Mouse (Mus musculus) kidney, adult 11 months (tissue): ENCODE results near the gene Rab19.
A peak's percentile ranks its signal among the peaks of the same experiment; 100 is the strongest.
"Not testable (repeated sequence)": the region's sequence is repeated elsewhere in the genome, so short reads cannot be mapped to it uniquely, and the experiment has no call there.

ENCODE experiments used
- DNase-seq: peaks from one replicate; pipeline ENCODE4 v3.0.0; 2022

The Rab19 gene

DNA sequence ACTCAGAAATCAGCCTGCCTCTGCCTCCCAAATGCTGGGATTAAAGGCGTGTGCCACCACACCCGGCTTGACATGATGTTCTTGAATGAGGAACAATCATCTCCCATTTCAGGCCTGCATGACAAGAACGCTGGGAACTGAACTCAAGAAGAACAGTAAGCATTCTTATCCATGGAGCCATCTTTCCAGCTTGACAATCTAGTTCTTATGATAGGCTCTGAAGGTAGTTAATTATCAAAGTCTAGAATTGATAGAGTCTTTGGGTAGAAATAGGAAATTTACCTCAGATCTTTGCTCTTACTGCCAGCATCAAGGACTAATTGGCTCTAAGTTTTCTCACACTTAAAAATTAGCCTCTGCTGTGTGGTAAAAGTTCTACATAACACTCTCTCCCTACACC is 699 bp upstream of the Rab19 start:
- no peak for DNase-seq

DNA sequence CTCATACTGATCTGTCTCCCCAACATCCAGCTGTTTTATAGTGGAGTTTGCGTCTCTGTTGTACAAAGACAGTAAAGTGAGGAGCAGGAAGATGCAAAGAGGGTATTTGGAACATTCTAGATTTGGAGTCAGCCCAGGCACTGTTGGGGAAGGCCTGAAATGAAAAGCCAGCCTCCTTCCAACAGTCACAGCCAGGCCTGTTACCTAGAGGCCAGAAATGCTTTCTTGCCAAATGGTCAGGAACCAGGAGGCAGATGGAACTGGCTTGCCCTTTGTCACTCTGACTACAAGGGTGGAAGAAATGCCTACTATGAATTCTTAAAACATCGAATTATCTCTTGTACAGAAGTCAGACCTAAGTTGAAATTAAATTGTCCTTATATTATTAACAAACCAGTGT is 9.0 kb downstream of the Rab19 start:
- no peak for DNase-seq

DNA sequence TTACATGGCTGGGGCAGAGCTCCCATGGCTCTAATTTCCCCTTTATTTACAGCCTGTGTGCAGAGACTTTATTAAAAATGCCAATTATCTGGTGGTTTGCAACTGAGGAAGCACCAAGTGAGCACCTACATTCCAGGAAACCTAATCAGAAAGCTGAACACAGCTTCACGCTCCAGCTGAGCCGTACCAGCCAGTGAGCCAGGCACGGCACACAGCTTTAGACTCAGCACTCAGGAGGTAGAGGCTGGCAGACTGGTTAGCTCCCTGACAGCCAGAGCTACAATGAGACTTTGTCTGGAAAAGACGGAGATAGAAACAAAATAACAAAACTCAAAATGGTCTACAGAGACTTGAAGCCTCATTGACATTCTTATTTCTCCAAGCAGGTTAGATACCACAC is 14.5 kb downstream of the Rab19 start:
- no peak for DNase-seq

DNA sequence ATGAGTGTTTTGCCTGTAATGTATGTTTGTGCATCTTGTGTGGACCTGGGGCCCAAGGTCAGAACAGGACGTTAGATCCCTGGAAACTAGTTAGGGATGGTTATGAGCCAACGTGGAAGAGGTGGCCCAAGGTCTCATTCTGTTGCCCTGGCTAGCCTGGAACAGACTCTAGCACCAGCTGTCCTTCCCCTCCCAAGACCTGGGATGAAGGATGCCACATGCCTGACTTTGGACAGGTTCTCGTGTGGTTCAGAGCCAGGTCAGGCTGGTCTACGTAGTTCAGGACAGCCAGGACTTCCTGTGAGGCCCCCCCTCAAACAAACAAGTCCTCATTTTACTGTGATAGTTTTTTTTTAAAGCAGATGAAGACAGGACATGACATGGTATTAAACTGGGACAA is 14.9 kb downstream of the Rab19 start:
- DNase-seq, result no peak

DNA sequence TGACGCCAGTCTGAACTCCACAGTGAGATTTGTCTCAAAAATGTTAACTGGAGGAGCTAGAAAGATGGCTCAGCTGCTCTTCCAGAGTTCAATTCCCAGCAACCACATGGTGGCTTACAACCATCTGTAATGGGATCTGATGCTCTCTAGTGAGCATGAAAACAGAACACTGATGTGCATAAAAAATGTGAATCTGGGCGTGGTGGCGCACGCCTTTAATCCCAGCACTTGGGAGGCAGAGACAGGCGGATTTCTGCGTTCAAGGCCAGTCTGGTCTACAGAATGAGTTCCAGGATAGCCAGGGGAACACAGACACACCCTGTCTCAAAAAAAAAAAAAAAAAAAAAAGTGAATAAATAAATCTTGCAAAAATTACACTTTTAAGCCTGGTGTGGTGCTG is 16.1 kb downstream of the Rab19 start:
- DNase-seq, result no peak

DNA sequence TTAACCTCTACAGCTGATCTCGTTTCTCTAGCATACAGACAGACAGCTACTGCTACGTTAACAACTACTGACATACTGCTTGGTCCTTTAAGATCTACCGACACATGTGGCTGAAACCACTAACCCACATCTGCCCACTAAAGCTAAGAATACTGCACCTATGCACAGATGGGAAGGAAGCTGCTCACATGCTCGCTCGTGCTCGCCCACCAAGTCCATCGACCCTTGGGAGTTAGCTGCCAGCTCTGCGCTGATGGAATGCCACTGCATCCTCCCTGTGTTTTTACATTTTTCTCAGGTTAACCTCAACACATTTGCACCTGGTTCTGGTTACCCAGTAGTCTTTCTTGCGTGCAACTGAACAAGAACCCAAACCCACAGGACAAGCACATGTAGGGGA is 17.4 kb downstream of the Rab19 start:
- no peak for DNase-seq

DNA sequence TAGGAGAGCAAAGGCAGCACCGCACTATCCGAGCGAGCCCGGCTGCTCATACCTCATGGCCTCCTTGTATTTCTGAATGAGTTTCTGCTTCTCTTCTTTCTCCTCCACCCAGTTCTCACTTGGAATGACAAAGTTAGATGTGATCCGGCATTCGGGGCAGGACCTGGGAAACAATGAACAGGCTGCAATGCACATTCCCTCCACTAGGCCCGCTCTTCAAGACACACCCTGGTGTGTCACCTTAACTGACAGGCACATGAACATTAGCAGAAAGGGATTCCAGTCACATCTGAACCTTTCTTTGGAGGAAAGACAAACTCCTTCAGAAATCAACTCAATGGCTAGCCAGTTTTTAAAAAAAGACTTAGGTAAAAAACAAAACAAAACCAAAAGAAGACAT is 19.4 kb downstream of the Rab19 start:
- no peak for DNase-seq

DNA sequence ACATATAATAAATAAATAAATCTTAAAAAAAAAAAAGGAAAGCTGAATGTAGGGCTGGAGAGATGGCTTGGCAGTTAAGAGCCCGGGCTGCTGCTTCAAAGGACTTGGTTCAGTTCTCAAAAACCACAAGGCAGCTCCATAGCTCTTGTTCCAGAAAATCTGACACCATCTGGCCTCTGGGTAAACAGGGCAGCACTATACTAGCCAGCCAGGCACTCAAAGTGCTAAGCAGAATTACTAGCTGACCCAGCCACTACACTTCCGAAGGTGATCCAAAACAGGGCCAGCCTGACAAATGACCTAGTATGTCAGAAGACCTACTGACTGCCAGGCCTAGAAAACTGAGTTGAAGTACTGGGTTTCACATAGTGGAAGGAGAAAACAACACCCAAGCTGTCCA is 22.2 kb downstream of the Rab19 start:
- DNase-seq, result no peak

DNA sequence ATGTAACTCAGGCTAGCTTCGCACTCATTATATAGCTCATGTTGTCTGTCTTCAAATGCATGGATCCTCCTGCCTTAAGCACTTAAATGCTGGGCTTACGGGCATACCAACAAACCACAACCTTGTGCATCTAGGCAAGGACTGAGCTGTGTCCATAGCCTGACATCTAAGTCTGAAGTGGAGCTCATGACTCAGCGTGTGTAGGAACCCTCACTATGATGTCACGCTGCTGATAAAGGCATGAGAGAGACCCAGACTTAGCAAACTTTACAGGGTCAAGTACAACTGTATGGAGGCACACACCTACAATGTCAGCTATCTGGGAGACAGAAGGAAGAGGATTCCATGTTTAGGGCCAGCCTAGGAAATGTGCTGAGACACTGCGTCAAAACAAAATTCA is 25.5 kb downstream of the Rab19 start:
- no peak for DNase-seq

DNA sequence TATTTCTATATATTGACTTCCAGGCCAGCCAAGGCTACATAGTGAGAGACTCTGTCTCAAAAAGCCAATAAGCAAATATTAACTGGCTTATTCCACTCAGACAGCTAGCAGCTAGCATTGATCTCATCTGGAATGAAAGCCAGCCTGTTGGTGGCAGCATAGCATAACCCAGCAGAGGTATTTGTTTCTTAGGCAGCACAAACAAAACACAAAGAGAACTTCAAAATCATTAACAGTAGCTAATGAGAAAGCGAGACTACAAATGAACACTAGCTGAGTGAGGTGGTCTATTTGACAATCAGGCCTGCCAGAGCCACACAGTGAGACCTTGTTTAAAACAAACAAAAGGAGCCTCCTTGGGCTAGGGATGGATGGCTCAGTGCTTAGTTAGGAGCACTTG is 33.1 kb downstream of the Rab19 start:
- no peak for DNase-seq

DNA sequence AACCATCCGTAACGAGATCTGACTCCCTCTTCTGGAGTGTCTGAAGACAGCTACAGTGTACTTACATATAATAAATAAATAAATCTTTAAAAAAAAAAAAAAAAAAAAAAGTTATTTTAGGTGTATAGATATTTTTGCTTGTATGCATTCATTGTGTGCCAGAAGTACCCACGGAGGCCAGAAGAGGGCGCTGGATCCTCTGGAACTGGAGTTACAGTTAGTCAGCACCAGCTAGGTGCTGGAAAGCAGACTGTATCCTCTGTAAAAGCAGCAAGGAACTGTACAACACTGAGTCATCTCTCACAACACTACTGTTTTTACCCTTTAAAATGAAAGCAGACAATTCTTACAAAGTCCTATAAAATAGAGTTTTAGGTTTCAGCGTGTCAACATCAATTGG is 34.8 kb downstream of the Rab19 start:
- peak; percentile 29 for DNase-seq

DNA sequence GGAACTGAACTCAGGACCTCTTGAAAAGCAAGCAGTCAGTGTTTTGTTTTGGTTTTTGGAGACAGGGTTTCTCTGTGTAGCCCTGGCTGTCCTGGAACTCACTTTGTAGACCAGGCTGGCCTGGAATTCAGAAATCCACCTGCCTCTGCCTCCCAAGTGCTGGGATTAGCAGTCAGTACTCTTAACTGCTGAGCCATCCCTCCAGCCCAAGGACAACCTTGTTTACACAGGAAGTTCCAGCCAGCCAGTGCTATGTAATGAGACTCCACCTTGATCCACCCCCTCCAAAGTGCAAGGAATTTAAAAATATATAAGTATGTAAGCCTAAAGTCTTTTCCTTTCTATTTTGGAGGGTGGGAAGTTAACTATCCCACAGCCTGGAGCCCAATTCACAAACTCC is 35.7 kb downstream of the Rab19 start:
- not testable (repeated sequence) for DNase-seq

DNA sequence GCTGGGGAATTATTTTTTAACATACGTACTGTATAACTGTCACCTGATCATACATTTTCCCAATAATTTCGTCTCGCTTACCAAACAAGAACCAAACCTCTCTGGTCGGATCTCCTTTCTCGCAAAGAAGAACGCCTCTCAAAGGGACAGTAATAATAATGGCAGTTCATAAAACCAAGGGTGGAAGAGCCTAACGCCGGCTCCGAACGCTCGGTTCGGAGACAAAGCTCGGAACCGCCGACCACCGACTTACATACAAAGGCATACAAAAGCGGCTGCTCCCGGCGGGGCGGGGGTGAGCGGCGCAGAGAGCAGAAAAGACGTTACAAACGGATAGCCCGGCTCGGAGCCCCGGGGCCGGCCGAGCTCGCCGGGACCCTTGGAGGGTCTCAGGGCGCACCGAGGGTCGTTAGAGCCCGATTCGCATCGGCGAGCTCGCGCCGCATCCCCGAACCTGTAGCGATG is 38.4 kb downstream of the Rab19 start:
- peak; percentile 19 for DNase-seq

DNA sequence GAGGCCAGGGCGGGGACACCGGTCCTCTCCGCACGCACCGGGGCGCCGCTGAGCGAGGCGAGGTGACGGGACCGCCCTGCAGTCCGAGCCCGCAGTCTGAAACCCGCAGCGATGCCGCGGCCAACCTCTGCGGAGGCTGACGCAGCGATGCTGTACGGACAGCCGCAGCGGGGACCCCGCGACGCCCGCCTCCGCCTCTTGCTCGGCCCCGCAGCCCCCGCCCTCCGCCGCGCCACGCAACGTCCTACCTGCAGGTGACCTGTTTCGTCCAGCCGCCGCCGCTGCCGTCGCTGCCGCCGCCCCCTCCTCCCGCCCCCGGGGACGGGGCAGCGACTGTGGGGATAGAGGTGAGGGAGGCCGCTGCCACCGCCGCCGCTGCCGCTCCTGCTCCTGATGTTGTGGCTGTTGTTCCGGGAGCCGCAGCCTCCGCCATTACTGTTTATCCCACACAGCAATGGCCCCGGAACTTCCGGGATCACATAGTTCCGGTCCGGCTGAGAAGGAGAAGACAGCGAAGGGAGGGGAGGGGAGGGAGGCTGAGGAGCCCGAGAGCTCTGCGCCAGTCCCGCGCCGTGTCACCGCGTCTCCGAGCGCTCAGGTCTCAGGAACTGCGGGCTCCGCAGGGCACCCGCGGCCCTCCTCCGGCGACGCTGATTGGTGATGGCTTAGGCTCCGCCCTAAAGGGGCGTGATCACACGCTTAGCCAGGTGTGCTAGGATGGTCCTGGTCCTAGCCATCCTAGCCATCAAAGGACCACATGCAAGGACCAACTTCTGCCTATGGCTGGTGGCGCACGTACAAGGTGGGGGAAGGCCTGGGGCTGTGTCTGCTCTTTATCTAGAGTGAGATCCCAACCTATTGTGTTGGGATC is 39.1 kb downstream of the Rab19 start, which contains the start of gene Mkrn1:
TSS of gene Mkrn1 (minus strand) at position 612 of the 871 bp plus-strand sequence.
- DNase-seq, result peak; percentile 85

DNA sequence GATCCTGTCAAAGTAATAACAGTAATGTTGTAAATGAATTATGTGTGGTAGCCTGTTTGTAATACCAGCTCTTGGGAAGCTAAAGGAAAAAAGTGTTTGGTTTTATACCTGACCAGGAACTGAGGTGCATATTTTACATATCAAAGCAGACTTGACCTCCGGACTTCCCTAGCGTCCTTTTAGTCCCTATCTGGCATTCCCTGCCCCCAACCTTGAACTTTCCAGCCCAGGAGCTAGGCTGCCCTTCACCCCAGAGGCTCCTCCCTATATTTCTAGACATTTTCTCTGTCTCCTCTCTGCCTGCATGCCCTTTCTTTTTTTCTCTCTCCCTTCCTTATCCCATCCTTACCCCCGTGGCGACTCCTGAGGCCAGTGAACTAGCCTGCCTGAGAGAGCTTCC is 39.9 kb downstream of the Rab19 start:
- no peak for DNase-seq

DNA sequence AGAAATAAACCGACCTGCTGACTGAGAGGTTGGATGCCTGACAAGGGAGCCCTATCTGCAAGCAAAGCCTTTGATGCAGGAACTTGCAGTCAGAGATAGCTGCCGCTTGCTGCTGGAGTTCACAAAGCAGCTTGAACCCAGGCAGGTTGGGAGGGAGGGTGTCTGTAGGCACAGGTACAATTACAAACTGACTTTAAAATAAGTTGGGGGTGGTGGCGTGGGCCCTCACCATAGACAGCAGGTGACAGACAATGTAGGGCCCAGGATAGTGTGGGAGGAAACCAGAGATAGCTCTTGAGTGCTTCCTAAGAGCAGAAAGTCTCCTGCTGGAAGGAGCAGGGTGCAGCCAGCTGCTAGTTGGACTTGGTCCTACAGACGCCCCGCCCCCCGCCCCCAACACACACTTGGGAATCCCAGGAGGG is 42.2 kb downstream of the Rab19 start:
- no peak for DNase-seq

DNA sequence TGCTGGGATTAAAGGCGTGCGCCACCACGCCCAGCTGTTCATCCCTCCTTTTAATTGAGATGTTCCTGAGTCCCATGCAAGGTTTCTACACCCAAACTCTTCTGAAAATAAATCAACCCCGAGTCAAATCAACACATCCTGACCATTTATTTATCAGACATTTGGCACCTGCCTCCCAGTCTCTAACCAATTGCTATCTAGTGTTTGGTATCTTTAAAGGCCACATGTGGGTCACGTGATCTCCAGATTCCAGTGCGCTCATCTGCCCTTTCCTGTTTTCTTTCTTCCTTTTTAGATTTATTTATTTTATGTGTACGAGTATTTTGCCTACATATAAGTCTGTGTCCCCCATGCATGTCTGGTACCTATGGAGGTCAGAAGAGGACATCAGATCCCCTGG is 42.7 kb downstream of the Rab19 start:
- no peak for DNase-seq

DNA sequence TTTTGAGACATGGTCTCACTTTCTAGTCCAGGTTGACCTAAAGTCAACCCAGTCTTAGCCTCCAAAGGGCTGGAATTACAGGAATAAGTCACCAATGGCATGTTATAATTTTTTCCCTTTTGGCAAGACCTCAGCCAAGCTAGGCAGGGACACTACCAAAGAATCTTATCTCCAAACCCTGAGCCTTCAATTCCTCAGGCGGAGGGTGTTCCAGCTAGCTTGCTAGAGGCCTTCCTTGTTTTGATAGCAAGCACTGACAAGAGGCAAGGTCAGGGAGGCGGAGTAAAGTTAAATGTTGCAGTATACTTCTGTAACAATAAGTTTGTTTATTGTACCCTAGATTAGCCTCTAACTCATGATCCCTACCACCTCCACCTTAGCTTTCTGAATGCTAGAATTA is 44.2 kb downstream of the Rab19 start:
- no peak for DNase-seq

DNA sequence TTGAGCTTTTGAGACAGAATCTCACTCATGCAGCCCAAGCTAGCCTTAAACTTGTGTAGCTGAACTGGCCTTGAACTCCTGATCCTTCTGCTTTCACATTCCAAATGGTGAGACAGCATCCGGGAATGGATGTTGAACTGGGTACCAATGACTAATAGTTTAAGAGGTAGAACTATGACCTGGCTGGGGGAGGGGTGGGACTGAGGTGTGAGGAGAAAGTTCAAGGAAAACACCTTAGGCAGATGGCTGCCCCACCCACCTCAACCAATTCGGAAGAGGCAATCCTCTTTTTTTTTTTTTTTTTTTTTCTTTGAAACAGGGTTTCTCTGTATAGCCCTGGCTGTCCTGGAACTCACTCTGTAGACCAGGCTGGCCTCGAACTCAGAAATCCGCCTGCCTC is 45.8 kb downstream of the Rab19 start:
- no peak for DNase-seq

DNA sequence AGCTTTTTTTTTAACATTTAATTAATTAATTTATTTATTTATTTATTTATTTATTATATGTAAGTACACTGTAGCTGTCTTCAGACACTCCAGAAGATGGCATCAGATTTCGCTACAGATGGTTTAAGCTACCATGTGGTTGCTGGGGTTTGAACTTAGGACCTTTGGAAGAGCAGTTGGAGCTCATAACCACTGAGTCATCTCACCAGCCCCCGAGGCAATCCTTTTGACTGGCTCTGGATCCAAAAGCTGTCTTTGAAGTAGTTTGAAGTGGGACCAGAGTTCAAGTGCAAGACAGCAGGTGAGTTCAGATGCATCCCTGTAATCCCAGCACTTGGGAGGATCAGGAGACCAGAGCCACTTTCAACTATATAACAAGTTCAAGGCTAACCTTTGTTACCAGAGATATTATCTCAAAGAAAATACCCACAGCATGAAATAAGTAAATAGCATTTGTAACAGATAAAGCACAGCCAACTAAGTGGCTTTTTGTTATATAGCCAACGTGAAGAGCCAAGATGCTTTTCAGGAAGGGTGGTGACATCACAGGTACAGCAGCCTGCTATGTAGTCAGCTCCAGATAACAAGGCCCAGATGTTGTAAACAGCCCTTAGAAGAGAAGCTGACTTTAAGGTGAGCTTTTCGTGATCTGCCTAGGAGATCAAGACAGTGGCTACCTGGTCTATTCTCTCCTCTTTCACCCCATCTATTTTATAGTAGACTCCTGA is 46.5 kb downstream of the Rab19 start:
- DNase-seq, result no peak

DNA sequence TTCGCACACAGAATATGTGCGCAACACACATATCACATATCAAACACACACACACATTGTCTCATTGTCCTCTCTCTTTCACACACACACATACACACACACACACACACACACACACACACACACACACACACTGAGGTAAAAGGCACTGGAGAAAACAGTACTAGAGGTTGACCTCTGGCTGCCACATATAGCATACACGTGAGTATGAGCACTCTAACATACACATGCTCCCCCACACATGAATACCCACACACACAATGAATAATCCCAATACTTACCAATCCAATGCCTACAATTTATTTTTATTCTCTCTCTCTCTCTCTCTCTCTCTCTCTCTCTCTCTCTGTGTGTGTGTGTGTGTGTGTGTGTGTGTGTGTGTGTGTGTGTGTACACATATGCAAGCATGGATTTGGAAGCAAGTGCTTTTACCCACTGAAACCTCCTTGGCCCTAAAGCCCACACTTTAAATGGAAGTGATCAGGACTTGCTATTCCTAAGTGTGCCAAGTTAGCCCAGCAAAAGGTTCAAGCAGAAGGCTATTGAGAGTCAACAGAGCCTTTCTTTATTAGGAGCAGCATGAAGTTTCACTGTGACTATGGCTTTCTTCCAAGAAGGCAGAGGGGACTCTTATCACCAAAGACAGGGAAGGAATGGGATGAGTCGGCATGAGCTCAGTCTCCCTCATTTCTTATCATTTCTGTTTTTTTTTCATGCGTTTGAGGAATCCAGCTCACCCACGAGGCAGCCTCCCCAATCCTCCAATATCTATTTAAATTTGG is 48.2 kb downstream of the Rab19 start:
- DNase-seq, result no peak

DNA sequence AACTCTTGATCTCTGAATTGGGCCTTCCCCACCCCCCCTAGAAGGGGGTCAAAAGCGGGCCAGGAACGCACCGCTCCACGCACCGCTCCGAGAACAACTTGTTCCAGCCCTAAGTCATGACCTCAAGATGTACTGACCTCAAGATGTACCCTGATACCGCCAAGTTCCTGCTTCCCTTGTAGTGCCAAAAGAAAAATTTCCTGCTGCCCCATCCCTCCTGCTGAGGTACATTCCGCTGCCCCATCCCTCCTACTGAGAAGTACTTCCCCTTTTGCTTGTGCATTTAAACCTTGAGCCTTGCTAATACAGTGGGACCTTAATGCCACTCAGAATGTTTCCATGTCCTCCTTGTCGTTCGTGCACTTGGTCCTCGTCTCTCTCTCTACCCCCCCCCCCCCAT is 49.7 kb downstream of the Rab19 start:
- no peak for DNase-seq

DNA sequence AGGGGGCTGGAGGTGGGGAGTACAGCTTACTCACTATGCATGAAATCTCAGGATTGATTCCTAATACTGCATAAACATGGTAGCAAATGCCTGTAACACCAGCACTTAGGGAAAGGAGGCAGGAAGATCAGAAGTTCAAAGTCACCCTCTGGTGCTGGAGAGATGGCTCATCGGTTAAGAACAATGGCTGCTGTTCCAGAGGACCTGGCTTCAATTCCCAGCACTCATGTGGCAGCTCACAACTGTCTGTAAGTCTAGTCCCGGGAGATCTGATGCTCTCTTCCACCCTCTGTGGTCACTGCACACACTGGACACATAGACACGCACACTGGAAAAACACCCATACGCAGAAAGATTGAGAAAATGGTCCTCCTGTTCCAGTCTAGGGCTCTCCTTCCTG is 52.2 kb downstream of the Rab19 start:
- no peak for DNase-seq

DNA sequence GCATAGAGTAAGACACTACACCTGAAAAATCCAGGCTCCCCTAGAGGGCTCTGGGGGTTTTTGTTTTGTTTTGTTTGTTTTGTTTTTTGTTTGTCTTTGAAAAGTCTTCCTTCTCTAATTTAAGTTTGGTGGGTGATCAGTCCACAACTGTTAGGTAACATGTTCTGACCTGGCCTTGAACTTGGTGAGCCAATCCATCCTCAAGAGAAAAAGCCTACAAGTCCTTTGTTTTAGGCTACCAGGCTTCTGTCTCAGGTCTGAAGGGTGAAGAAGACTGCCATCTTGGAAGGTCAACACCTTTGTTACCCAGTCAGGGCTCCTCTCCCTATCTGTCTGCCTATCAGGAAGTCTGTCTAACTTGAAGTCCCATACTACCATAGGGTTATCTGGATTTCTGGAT is 52.7 kb downstream of the Rab19 start:
- no peak for DNase-seq
